Mouse (Mus musculus) lung, postnatal 25 days (tissue): ENCODE data around the gene Egfem1.

Experiments used
- DNase-seq: peaks from one replicate; pipeline ENCODE4 v3.0.0; 2022; ENCODE audit warnings: low spot score

Gene Egfem1

GRCm38 (mm10) chr3:29081952-29082295 is at the start of gene Egfem1:
Gene Egfem1 (plus strand): TSS chr3:29082023.
- no peak for DNase-seq

DNA sequence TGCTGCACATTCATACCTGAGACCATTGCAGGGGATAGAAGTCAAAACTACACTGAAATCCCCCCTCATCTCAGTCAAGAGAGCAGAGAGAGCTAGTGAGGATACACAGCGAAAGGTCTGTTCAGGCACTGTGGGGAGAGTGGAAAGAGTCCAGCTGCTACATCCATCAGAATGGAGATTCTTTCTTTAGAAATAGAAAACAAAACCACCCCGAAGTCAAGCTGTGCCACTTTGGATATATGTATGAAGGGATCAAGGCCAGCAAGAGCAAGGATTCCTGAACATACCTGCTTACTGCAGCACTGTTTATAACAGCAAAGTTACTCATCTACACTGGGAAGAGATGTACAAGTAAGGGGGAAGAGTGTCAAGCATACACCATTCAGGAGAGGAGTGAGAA is 48.7 kb upstream of the Egfem1 start:
- no peak for DNase-seq

DNA sequence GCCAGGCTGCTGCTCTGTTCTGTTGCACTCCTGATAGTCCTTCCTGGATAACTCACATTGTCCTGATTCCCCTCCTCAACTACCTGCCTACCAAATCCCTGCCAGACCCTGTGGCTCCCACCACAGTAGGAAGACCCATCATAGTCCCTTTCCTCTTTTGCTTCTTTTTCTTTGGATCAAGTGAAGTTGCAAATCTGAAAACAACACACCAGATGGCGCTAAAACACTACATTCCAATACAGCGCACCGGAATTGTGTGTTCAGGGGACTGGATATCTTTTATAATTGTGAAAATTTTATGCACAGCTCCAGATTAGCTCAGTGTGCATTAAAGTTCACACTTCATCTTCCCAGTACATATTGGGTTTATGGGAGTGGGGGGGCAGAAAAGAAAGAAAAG is 45.7 kb upstream of the Egfem1 start:
- DNase-seq = peak; percentile 23

GRCm38 (mm10) chr3:29036620-29037019 is 45.2 kb upstream of the Egfem1 start:
- no peak for DNase-seq

DNA sequence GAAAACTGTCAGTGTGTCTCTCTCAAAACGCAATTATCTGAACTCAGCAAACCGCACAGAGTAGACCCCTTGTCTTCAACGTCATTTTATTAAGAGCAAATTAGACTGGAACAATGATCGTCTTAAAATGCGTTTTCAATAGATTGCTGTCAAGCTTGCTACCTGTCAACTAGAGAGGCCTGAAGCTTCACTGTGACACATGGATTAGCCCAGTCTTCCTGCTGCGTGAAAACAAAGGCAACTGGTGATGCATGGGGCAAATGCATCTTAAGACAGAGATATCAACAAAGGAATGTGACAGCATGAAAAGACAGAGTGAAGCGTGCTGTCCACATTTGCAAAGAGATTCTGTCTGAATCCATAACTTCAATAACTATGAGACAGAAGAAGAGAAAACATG is 41.8 kb upstream of the Egfem1 start:
- no peak for DNase-seq

DNA sequence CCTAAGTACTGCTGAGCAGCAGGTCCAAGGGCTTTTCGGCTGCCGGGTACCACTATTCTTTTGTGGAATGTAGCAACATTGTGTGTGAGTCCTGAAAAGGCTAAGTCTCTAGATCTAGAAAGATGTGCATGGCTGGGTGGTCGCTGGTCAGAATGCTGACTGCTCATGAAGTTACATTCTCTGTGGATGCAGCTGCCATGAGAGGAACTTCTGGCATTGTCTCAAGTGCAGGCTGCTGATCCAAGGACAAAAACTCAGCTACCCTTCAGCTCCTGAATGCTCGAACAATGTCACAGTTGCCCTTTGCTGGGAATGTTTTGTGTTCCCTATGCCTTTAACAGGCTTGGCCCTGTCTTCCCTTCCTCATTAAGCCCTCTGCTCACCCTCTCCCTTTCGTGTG is 35.5 kb upstream of the Egfem1 start:
- no peak for DNase-seq

DNA sequence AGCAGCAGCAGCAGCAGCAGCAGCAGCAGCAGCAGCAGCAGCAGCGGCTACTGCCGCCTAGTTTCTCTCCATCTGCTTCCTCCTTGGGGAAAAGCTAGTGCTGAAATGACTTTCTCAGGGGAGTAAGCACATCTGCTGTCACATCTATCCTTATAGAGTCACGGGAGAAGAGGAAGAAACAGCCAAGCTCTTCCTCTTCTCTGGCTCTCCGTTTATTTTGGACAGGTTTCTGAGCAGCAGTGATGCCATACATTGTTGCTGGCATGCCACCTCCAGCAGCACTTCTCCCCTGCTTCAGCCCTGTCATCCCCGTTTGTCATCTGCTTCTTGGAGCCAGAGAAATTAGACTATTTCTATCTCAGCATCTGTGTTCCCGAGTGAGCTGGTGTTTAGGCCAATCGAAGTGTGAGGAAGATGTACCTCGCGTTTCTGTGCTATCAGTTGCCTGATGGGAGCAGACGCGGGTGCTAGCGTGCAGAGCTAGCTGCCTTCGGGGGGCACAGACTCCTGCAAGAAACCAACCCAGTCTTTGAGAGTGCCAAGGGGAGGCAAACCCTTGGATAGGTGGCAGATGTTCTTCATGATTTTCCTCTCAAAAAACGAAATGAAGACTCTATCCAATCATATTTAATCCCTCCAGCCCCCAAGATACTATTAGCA is 34.4 kb upstream of the Egfem1 start:
- no peak for DNase-seq

- DNase-seq = no peak
Measured at GRCm38 (mm10) chr3:29063156-29063555, 18.7 kb upstream of the Egfem1 start.

DNA sequence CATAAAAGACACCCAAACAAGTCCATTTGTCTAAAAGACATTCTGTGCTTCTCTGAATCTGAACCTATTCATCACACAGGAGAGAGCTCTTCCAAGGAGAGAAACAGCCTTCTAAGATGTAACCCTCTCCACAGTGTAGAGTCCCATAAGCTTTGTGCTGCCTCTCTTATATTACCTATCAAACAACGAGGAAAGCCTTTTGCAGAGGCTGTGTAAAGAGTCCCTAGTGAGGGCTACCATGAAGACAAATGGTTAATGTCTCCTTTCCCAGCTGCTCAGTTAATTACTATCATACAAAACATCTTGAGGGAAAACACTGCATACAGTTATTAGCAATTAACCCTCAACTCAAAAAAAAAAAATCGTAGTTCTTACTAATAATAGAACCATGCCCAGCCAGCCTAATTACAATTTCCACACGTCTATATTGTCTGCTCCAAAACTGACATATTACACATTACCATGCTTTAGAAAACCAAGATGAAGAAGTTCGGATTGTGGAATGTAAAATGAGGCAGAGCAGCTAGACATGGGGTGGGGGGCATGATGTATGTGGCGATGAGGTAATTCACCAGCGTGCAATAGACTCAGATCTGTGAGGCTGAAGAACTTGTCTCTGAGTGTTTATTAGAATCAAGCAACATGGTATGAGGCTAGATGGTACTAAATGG is 13.3 kb upstream of the Egfem1 start:
- DNase-seq = no peak

DNA sequence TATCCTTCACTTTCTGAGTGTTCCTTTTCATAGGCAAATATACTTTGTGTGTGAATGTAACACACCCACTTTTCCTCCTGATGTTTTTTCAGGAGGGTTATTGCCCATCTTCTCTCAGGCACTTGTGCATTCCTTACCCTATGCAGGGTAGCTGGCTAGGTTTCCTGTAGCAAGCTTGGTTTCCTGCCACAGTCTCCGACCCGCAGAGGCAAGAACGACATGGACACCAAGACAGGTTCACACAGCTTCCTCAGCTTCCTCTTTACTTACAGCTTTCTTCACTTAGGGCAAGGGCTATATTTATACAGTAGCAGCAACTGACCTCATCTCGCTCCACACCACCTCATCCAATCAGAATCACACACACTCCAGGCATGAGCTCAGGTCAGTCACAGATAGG is 10.5 kb upstream of the Egfem1 start:
- DNase-seq = no peak

GRCm38 (mm10) chr3:29081517-29081916 is 306 bp upstream of the Egfem1 start:
- no peak for DNase-seq

DNA sequence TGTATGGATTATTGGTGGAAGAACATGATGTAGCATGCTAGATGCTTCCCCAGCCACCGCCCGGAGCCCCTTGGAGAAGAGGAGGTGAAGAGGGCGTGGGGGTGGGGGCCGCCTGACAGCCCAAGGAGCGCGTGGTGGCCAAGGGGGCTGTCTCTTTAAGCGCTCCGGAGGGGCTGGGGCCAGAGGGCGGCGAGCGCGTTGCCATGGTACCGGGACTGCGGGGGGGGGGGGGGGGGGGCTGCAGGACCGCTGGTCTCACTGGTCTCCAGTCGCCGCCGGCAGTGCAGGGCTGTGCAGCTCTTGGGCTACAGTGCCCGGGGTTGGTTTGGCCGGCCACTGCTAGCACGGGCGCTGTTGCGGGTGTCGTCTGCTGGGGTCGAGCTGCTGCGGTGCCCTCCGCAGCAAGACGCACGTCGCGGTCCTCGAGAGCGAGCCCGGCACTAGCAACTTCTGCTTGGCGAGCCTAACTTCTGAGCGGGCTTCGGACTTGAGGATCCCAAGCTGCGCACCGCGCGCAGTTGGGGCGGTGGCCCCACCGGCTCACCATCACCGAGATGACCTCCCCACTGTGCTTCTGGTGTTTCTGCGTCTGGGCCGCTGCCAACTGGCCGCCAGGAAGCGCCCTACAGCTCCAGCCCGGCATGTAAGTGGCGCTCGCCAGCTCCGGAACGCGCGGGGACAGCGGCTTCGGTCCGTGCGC is 623 bp downstream of the Egfem1 start:
- no peak for DNase-seq

DNA sequence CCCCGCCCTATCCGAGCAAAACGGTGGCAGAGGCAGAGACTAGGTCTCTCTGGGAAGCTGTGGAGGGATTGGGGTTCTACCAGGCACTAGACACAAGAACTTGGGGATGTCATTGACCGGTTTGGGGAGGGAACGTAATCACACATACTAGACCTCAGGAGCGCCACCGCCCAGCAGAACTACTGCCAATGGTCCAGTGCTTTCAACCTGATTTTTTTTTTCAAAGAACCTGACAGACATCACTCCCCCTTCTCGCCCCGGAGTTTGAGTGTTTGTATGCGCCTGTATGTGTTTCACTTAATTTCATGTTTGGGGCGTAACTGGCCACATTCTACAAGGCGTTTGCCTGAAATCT is 1.1 kb downstream of the Egfem1 start:
- DNase-seq = no peak

DNA sequence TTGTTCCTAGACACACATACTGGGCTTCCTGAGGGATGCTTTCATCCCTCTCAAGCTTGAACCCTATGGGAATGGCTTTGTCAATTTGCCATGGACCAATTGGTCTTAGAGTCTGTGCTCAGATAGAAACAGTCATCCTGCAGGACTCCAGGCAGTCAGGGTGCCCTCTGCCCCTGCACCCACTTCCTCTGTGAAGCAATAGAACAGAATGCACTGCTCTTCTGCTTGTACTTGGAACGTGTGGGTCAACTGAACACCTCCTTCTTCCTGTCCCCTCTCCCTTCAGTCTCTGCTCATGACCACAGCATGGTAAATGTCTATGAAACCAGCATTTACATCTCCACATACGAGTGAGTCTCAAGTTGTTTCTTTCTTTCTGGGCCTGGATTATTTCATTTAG is 16.6 kb downstream of the Egfem1 start:
- peak; percentile 10 for DNase-seq

- no peak for DNase-seq
Measured at GRCm38 (mm10) chr3:29106016-29106723, 24.3 kb downstream of the Egfem1 start.

- no peak for DNase-seq
Measured at GRCm38 (mm10) chr3:29107134-29107533, 25.3 kb downstream of the Egfem1 start.

GRCm38 (mm10) chr3:29110321-29110720 is 28.5 kb downstream of the Egfem1 start:
- no peak for DNase-seq

GRCm38 (mm10) chr3:29114517-29114916 is 32.7 kb downstream of the Egfem1 start:
- DNase-seq = no peak

GRCm38 (mm10) chr3:29117379-29117778 is 35.6 kb downstream of the Egfem1 start:
- no peak for DNase-seq

DNA sequence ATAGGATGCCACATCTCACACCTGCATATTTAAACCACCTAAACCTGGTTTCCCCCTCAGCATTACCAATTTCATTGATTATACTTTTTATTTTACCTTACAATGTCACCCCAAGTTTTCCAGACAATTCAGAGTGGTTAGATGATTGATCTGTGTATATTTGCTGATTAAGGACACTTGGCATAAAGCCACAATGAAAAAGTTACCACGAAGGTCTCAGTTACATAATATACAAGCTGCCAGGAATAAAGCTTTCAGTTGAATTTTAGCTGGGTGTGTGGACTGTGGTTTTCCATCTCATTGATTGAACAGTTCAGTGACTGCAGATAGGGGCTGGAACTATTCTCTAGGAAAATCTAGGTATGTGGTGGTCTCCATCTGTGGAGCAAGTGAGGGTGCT is 40.7 kb downstream of the Egfem1 start:
- no peak for DNase-seq

- DNase-seq = no peak
Measured at GRCm38 (mm10) chr3:29132054-29132931, 50.5 kb downstream of the Egfem1 start.

DNA sequence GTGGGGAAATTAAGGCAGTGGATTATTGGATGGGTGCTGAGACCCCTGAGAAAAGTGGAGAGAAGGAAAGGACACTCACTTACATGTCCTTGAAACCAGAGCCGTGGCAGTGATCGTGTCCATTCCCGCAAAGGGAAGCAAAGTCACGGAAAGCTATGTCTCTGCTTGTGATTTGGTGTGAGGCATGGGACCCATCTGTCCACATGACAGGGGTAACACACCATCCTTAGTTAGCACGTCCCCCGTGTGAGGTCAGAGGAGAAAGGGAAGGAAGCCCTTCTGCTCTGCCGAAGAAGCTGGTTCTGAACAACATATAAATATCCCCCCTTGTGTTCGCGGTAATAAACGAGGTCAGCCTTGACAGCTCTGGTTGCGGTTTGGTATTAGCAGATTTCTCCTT is 52.7 kb downstream of the Egfem1 start:
- no peak for DNase-seq
